Mouse (Mus musculus) CH12.LX (cell line): ENCODE data around the gene Cap1. TPM values are rescaled to one million over a fixed set of nuclear protein-coding genes. Genes with fewer than 3 reads are reported as not detected.

Experiments used
- DNase-seq: peaks from one replicate; pipeline ENCODE4 v3.0.0-alpha.2; 2013; ENCODE audit errors: extremely low read depth
- H3K27ac ChIP-seq: 2 replicates; pipeline ENCODE4 v1.5.1; 2012; ENCODE audit warnings: low read depth, mild to moderate bottlenecking, control low read depth, moderate library complexity; ENCODE audit not compliant: insufficient read depth
- H3K27me3 ChIP-seq: replicated peaks from 2 replicates; pipeline ENCODE3; 2012; ENCODE audit warnings: inconsistent platforms
- H3K36me3 ChIP-seq, 2 experiments: replicated peaks in 1 of 2; 2 replicates each; pipeline versions ENCODE3 to v1.6.1; 2012; ENCODE audit warnings: inconsistent platforms in 1 of 2, low read length in 1 of 2, mild to moderate bottlenecking in 1 of 2, mixed read lengths in 1 of 2, moderate library complexity in 1 of 2; ENCODE audit not compliant: control insufficient read depth in 1 of 2, insufficient read depth in 1 of 2
- H3K4me1 ChIP-seq, 2 experiments: 2 replicates each; pipeline ENCODE4 v1.6.1; 2012; ENCODE audit warnings: inconsistent platforms in 1 of 2, moderate library complexity in 1 of 2; ENCODE audit not compliant: insufficient read depth in 2 of 2, control insufficient read depth in 1 of 2
- H3K4me2 ChIP-seq: 2 replicates; pipeline ENCODE4 v1.6.1; 2012; ENCODE audit warnings: low read depth, mild to moderate bottlenecking, control low read depth; ENCODE audit not compliant: poor library complexity, insufficient read depth, severe bottlenecking
- H3K4me3 ChIP-seq, 3 experiments: fragments of 150-350 bp in 1 of 3; sonication (generic) in 1 of 3; replicated peaks in 1 of 3; 2 replicates each; pipeline versions ENCODE3 to v1.5.1; 2011 to 2012; ENCODE audit warnings: low read depth in 2 of 3, low read length in 2 of 3, mild to moderate bottlenecking in 2 of 3, moderate library complexity in 2 of 3, control low read depth in 1 of 3, improper control_type of control experiment in 1 of 3, inconsistent platforms in 1 of 3, mixed read lengths in 1 of 3; ENCODE audit not compliant: poor library complexity in 1 of 3
- H3K79me2 ChIP-seq: replicated peaks from 2 replicates; pipeline ENCODE4 v1.6.1; 2012; ENCODE audit warnings: mild to moderate bottlenecking, moderate library complexity; ENCODE audit not compliant: control insufficient read depth, poor library complexity, insufficient read depth, severe bottlenecking; ENCODE audit errors: extremely low read depth
- H3K9ac ChIP-seq: 2 replicates; pipeline ENCODE4 v1.6.1; 2012; ENCODE audit warnings: low read depth, mild to moderate bottlenecking, control low read depth, moderate library complexity; ENCODE audit not compliant: insufficient read depth
- H3K9me3 ChIP-seq: replicated peaks from 2 replicates; pipeline ENCODE3; 2012; ENCODE audit warnings: low read length, inconsistent platforms, mixed read lengths
- BHLHE40 ChIP-seq: IDR thresholded peaks from 2 replicates; pipeline ENCODE4 v1.6.1; 2011; ENCODE audit warnings: mild to moderate bottlenecking, low read depth, low read length, improper control_type of control experiment
- CHD2 ChIP-seq: IDR thresholded peaks from 2 replicates; pipeline ENCODE4 v1.6.1; 2011; ENCODE audit warnings: low read length, improper control_type of control experiment
- ELF1 ChIP-seq: IDR thresholded peaks from 2 replicates; pipeline ENCODE4 v1.6.1; 2014; ENCODE audit warnings: low read depth, mild to moderate bottlenecking, inconsistent platforms, low read length, improper control_type of control experiment
- EP300 ChIP-seq: IDR thresholded peaks from 2 replicates; pipeline ENCODE4 v1.6.1; 2011; ENCODE audit warnings: low read length, improper control_type of control experiment
- ETS1 ChIP-seq: conservative IDR thresholded peaks from 2 replicates; pipeline ENCODE4 v1.6.1; 2012; ENCODE audit warnings: low read depth, mild to moderate bottlenecking, inconsistent platforms, low read length, improper control_type of control experiment, moderate library complexity
- GABPA ChIP-seq: IDR thresholded peaks from 2 replicates; pipeline ENCODE4 v1.6.1; 2012; ENCODE audit warnings: low read depth, low read length, improper control_type of control experiment, inconsistent platforms; ENCODE audit not compliant: insufficient replicate concordance
- HCFC1 ChIP-seq: IDR thresholded peaks from 2 replicates; pipeline ENCODE4 v1.6.1; 2012; ENCODE audit warnings: low read depth, mild to moderate bottlenecking, inconsistent platforms, low read length, improper control_type of control experiment
- JUN ChIP-seq: IDR thresholded peaks from 2 replicates; pipeline ENCODE4 v1.6.1; 2011; ENCODE audit warnings: low read depth, mild to moderate bottlenecking, low read length, improper control_type of control experiment, moderate library complexity; ENCODE audit not compliant: insufficient read depth
- JUND ChIP-seq: conservative IDR thresholded peaks from 2 replicates; pipeline ENCODE4 v1.6.1; 2011; ENCODE audit warnings: low read depth, low read length, improper control_type of control experiment
- KAT2A ChIP-seq: IDR thresholded peaks from 2 replicates; pipeline ENCODE4 v1.6.1; 2012; ENCODE audit warnings: low read length, improper control_type of control experiment, inconsistent platforms; ENCODE audit not compliant: insufficient replicate concordance
- MAZ ChIP-seq: IDR thresholded peaks from 2 replicates; pipeline ENCODE4 v1.6.1; 2012; ENCODE audit warnings: low read depth, mild to moderate bottlenecking, inconsistent platforms, low read length, improper control_type of control experiment, moderate library complexity
- MEF2A ChIP-seq: IDR thresholded peaks from 2 replicates; pipeline ENCODE4 v1.6.1; 2014; ENCODE audit warnings: low read depth, mild to moderate bottlenecking, inconsistent platforms, low read length, improper control_type of control experiment, borderline replicate concordance
- NELFE ChIP-seq: IDR thresholded peaks from 2 replicates; pipeline ENCODE4 v1.6.1; 2011; ENCODE audit warnings: low read depth, low read length, improper control_type of control experiment
- NRF1 ChIP-seq: IDR thresholded peaks from 2 replicates; pipeline ENCODE4 v1.6.1; 2014; ENCODE audit warnings: low read depth, mild to moderate bottlenecking, inconsistent platforms, low read length, improper control_type of control experiment, moderate library complexity
- PAX5 ChIP-seq: IDR thresholded peaks from 2 replicates; pipeline ENCODE4 v1.6.1; 2012; ENCODE audit warnings: low read length, inconsistent platforms, mixed read lengths
- POLR2A ChIP-seq: IDR thresholded peaks from 2 replicates; pipeline ENCODE4 v1.6.1; 2011; ENCODE audit warnings: low read depth, mild to moderate bottlenecking, improper control_type of control experiment, low read length
- POLR2AphosphoS2 ChIP-seq: IDR thresholded peaks from 2 replicates; pipeline ENCODE4 v1.6.1; 2011; ENCODE audit warnings: low read depth, low read length, improper control_type of control experiment
- RAD21 ChIP-seq: IDR thresholded peaks from 2 replicates; pipeline ENCODE4 v1.6.1; 2011; ENCODE audit warnings: low read depth, mild to moderate bottlenecking, low read length, improper control_type of control experiment, moderate library complexity
- RCOR1 ChIP-seq: conservative IDR thresholded peaks from 2 replicates; pipeline ENCODE4 v1.6.1; 2012; ENCODE audit warnings: low read depth, mild to moderate bottlenecking, inconsistent platforms, low read length, improper control_type of control experiment
- SMC3 ChIP-seq: IDR thresholded peaks from 2 replicates; pipeline ENCODE4 v1.6.1; 2011; ENCODE audit warnings: low read depth, low read length, improper control_type of control experiment
- TBP ChIP-seq: conservative IDR thresholded peaks from 2 replicates; pipeline ENCODE4 v1.6.1; 2011; ENCODE audit warnings: low read depth, low read length, improper control_type of control experiment
- TCF12 ChIP-seq: IDR thresholded peaks from 2 replicates; pipeline ENCODE4 v1.6.1; 2014; ENCODE audit warnings: low read depth, mild to moderate bottlenecking, inconsistent platforms, low read length, improper control_type of control experiment
- USF2 ChIP-seq: conservative IDR thresholded peaks from 2 replicates; pipeline ENCODE4 v1.6.1; 2011; ENCODE audit warnings: low read depth, low read length, improper control_type of control experiment
- ZC3H11A ChIP-seq: IDR thresholded peaks from 2 replicates; pipeline ENCODE4 v1.6.1; 2012; ENCODE audit warnings: low read depth, mild to moderate bottlenecking, inconsistent platforms, low read length, improper control_type of control experiment
- ZKSCAN1 ChIP-seq: IDR thresholded peaks from 2 replicates; pipeline ENCODE4 v1.6.1; 2012; ENCODE audit warnings: low read depth, inconsistent platforms, low read length, improper control_type of control experiment, borderline replicate concordance
- ZMIZ1 ChIP-seq: IDR thresholded peaks from 2 replicates; pipeline ENCODE4 v1.6.1; 2012; ENCODE audit warnings: low read depth, mild to moderate bottlenecking, inconsistent platforms, low read length, improper control_type of control experiment
- ZNF384 ChIP-seq: IDR thresholded peaks from 2 replicates; pipeline ENCODE4 v1.6.1; 2012; ENCODE audit warnings: low read depth, low read length, improper control_type of control experiment, inconsistent platforms
- dilution Hi-C: fragments of 300-500 bp; cut with MboI; formaldehyde crosslinking; loops from 2 replicates; pipeline ENCODE4 v1.14.3; 2020; ENCODE audit warnings: low sequenced_read_pairs; ENCODE audit not compliant: extremely low pct_unique_long_range_greater_than_20kb, extremely low pct_ligation_motif_present
- in situ Hi-C: fragments of 300-500 bp; cut with MboI; formaldehyde crosslinking; loops from 3 replicates; pipeline ENCODE4 v1.14.3; 2019; ENCODE audit warnings: low sequenced_read_pairs, low pct_ligation_motif_present, low pct_unique_long_range_greater_than_20kb, mixed read lengths
- polyA plus RNA-seq: library from polyadenylated mRNA; unstranded; fragments of >175 nt; gene quantifications from 2 replicates; pipeline ENCODE4 v1.2.1, GENCODE M21; 2012; ENCODE audit warnings: low read depth; ENCODE audit not compliant: insufficient read length
- total RNA-seq, 2 experiments: library from RNA; depleted of rRNA; stranded (reverse); fragments of 300-350 nt in 1 of 2; fragments of >200 nt in 1 of 2; gene quantifications; 2 replicates each; pipeline ENCODE4 v1.2.3; 2012 to 2014

The Cap1 gene
- total and polyA plus RNA-seq, 3 experiments: 118 to 195 (median 159) TPM

GRCm38 (mm10) chr4:122933857-122934256 is 48.0 kb upstream of the Cap1 start:
- Histone ChIP-seq H3K27ac (peak overlapping the region; percentile 99), H3K36me3 (peaks cover 0 to 4% of the 10 kb centered on the region in 2 experiments), H3K79me2 (no peaks in the 10 kb centered on the region; the same call in 1 of the 2 replicates), H3K9ac (peak overlapping the region; percentile 92), H3K9me3 (no peaks in the 10 kb centered on the region), H3K4me2 (peak overlapping the region; percentile 95), H3K4me1 (peaks cover 16 to 56% of the 10 kb centered on the region in 2 experiments), H3K4me3 (peak overlapping the region; percentile 57 to 61 (median 58)), H3K27me3 (no peaks in the 10 kb centered on the region)
- in situ Hi-C loops (no loop called here), dilution Hi-C loops (no loop called here)
- peak; percentile 78 for DNase-seq
- TF ChIP-seq POLR2AphosphoS2 (0 out of 2 replicates have a peak, but pooled peaks have one; percentile 57), ETS1 (peak; percentile 61; the same call in 1 of the 2 replicates), MAZ (0 out of 2 replicates have a peak, but pooled peaks have one; percentile 17), TCF12 (peak; percentile 73), RAD21 (no peak), ELF1 (peak; percentile 41; the same call in 1 of the 2 replicates), NRF1 (no peak), GABPA (no peak), ZNF384 (peak; percentile 83), EP300 (no peak), BHLHE40 (no peak), PAX5 (no peak), CHD2 (peak; percentile 56; the same call in 1 of the 2 replicates), JUN (no peak), ZC3H11A (no peak), KAT2A (no peak), TBP (peak; percentile 69; the same call in 1 of the 2 replicates), POLR2A (peak; percentile 28; the same call in 1 of the 2 replicates)

DNA sequence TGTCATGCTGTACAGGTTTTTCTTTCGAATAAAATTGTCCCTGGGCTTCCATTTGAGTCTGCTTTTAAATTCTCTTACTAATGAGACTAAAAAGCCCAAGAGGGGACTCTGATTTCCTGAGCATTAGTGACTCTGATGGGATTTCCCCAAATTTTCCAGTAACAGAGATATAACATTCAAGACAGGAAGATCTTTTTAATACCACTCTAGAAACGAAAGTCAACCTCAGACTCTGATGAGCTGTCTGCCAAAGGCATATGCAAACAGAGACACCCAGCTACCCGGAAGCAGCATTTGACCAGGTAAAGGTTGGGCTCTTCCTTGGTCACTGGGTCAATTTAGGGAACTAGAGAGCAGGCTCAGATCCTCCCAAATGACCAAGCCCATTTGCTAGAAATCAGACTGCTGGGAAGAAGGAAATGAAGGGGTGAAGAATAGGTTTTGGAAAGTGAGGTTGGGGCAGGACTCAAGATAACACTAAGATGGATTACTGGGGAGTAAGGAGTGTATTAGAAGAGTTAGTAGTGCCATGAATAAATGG is 47.3 kb upstream of the Cap1 start:
- Histone ChIP-seq H3K9me3 (no peaks in the 10 kb centered on the region), H3K36me3 (peaks cover 0 to 7% of the 10 kb centered on the region in 2 experiments), H3K9ac (peak overlapping the region; percentile 92), H3K79me2 (no peaks in the 10 kb centered on the region; the same call in 1 of the 2 replicates), H3K4me2 (peak overlapping the region; percentile 95), H3K4me3 (peak overlapping the region; percentile 57 to 61 (median 58)), H3K27me3 (no peaks in the 10 kb centered on the region), H3K27ac (peak overlapping the region; percentile 99), H3K4me1 (peaks cover 12 to 49% of the 10 kb centered on the region in 2 experiments)
- dilution Hi-C loops (no loop called here), in situ Hi-C loops (no loop called here)
- peak; percentile 80 for DNase-seq
- no peak for TF ChIP-seq USF2
- no peak for TF ChIP-seq ZNF384
- no peak for TF ChIP-seq GABPA
- peak; percentile 65 for TF ChIP-seq HCFC1
- 0 out of 2 replicates have a peak, but pooled peaks have one; percentile 45 for TF ChIP-seq KAT2A
- TF ChIP-seq RAD21: no peak
- no peak for TF ChIP-seq NRF1
- TF ChIP-seq SMC3: peak; percentile 9; the same call in 1 of the 2 replicates
- peak; percentile 76 for TF ChIP-seq TCF12
- TF ChIP-seq ETS1: peak; percentile 69
- TF ChIP-seq MAZ: peak; percentile 65; the same call in 1 of the 2 replicates
- no peak; the same call in 1 of the 2 replicates for TF ChIP-seq ZMIZ1
- TF ChIP-seq MEF2A: peak; percentile 30; the same call in 1 of the 2 replicates
- no peak for TF ChIP-seq ZKSCAN1
- peak; percentile 51; the same call in 1 of the 2 replicates for TF ChIP-seq JUN
- 0 out of 2 replicates have a peak, but pooled peaks have one; percentile 59 for TF ChIP-seq JUND
- no peak for TF ChIP-seq PAX5
- TF ChIP-seq POLR2A: peak; percentile 50; the same call in 1 of the 2 replicates
- TF ChIP-seq ZC3H11A: no peak
- peak; percentile 75; the same call in 1 of the 2 replicates for TF ChIP-seq TBP
- TF ChIP-seq POLR2AphosphoS2: peak; percentile 78; the same call in 1 of the 2 replicates
- TF ChIP-seq RCOR1: peak; percentile 84
- peak; percentile 65 for TF ChIP-seq NELFE
